Mouse (Mus musculus) thymus, postnatal 4 days (tissue): ENCODE data around the gene Pla2g7.

Source experiments
- DNase-seq: peaks from one replicate; pipeline ENCODE4 v3.0.0; 2021

The Pla2g7 gene

DNA sequence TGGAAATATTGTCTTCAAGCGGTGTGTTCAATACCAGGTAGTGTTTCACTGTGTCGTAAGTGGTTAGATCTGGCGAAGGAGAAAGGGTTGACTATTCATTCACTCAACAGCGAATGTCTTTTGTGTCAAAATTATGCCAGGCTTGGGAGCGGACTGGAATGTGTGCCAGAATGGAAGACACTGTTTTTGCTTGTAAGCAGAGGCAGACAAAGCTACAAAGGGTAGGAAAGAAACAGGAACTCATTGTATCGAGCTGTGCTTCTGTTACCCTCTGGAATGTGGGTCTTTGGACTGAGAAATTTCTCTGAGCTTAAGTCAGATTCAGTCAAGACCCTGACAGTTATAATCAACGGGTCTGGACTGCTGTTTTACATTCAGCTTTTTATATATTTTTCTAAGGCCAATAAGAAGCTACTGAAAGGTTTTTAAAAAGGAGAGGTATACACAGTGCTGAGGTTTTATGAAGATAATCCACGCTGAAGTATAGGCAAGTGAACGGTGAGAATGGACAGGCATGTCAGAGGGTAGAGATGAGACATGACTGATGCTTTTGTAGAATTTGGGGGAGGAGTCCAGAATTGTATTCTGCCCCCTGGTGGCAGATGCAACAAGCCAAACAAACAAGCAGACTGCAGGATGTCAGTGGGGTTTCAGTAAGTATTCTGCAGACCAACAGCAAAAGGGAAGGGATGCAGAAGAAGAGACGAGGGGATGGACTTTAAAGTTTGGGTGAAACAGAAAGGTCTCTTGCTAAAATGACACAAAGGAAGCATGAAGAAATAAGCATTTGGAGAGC, 81.9 kb downstream of the Pla2g7 start:
- peak; percentile 63 for DNase-seq

DNA sequence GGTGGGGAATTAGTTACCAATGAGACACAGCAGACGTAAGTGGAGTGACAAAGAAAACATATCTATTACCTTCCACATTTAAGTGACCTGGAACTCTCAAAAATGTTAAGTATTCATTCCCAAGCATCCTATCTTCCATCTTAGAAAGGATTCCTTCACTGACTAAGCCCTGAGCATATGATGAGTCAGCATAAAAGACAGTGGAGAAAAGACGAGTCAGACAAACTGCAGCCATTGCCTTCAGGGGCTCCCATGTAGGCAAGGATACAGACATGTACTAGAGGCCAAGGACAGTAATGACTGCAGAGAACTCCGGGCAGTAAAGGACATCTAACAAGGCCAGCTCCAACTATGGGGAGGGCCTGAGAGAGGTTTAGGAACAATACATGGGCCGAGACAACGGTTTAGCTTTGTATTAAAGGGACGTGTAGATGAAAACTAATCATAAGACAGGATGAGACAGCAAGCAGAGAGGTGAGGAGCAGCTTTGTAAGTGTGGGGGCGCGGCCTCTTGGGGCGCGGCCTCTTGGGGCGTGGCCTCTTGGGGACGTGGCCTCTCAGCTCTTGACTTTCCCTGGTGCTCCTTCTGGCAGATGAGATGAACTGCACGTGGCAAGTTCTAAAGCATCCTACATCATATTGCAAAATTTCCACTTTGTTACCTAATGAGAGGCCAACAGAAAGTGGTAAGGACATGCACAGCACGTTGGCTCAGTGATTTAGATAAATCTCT, 83.6 kb downstream of the Pla2g7 start:
- DNase-seq = peak; percentile 28
